ENCODE assay signal across 11 mouse cellular contexts in genomic region chr8:35228449-35228848, GRCm38 (mm10).
DNase-seq lines count a peak whose midpoint lies in the region; ATAC-seq and TF ChIP-seq lines count a peak whose summit lies in the region.
"Had no signal": no experiment of that assay in that cellular context is flagged by ENCODE, and none has a peak within 500 bp of the region (broad histone marks: within the 10 kb centered on the region; RNA-seq: fewer than 3 reads in every experiment).

No protein-coding gene starts in this region.

- peak; percentile 16 for TF ChIP-seq CTCF in heart, postnatal 0 days (IDR thresholded peaks at IDR 0.05; ENCODE audit: low read depth)
- peak; percentile 56; the same call in 1 of the 2 replicates for TF ChIP-seq CTCF in testis, adult 2 months (IDR thresholded peaks at IDR 0.05; ENCODE audit: control insufficient read depth, insufficient read depth, insufficient replicate concordance, low read depth, low read length)

- H3K27me3 ChIP-seq in heart, postnatal 0 days (ENCODE audit: control insufficient read depth, insufficient read depth, low read length), result no peaks in the 10 kb centered on the region
- H3K27me3 ChIP-seq in testis, adult 2 months (ENCODE audit: control insufficient read depth, insufficient read depth, low read length), result no peaks in the 10 kb centered on the region
- H3K27me3 ChIP-seq: heart, embryonic 12.5 days had no signal

- DNase-seq in heart, postnatal 0 days (ENCODE audit: low spot score), result no peak
- DNase-seq in heart, adult 11 months, result no peak
- no peak for DNase-seq in testis, postnatal 14 days (ENCODE audit: low spot score)
- DNase-seq in lung, postnatal 14 days, result peak; percentile 15
- peak; percentile 66 for DNase-seq in thymus, postnatal 4 days
- no peak for DNase-seq in kidney, postnatal 4 days
- DNase-seq in kidney, postnatal 14 days, result no peak
- DNase-seq: lung, embryonic 14.5 days had no signal

- H3K4me1 ChIP-seq in heart, postnatal 0 days (ENCODE audit: control insufficient read depth, insufficient read depth), result peaks cover 3% of the 10 kb centered on the region
- no peaks in the 10 kb centered on the region; the same call in 1 of the 2 replicates for H3K4me1 ChIP-seq in testis, adult 2 months (ENCODE audit: control insufficient read depth, insufficient read depth, low read length)

- no peaks in the 10 kb centered on the region for H3K9me3 ChIP-seq in heart, postnatal 0 days (replicated peaks; ENCODE audit: control insufficient read depth, low read length)
- H3K9me3 ChIP-seq: heart, embryonic 12.5 days had no signal

- TF ChIP-seq POLR2A in testis, adult 2 months (IDR thresholded peaks at IDR 0.05; ENCODE audit: control insufficient read depth, low read depth, low read length), result no peak

- 76% methylated on average over 7 of the region's 7 CpGs for WGBS in heart, postnatal 0 days

- no peaks in the 10 kb centered on the region for H3K36me3 ChIP-seq in heart, postnatal 0 days (replicated peaks; ENCODE audit: control insufficient read depth, insufficient read depth, low read length)
- H3K36me3 ChIP-seq in testis, adult 2 months (ENCODE audit: control insufficient read depth, insufficient read depth, low read length), result no peaks in the 10 kb centered on the region
- H3K36me3 ChIP-seq: heart, embryonic 12.5 days had no signal

- H3K4me3 ChIP-seq in heart, postnatal 0 days (ENCODE audit: low read depth, low read length), result no peak overlapping the region
- H3K4me3 ChIP-seq in testis, adult 2 months (ENCODE audit: control insufficient read depth, low read depth, low read length), result no peak overlapping the region
- H3K4me3 ChIP-seq: heart, embryonic 12.5 days had no signal

- no peak for ATAC-seq in heart, postnatal 0 days (ENCODE audit: insufficient read depth, low read depth)
- ATAC-seq: inflammation-experienced regulatory T-cells, adult 6 months had no signal

- no peak for TF ChIP-seq EP300 in heart, postnatal 0 days (IDR thresholded peaks at IDR 0.05; ENCODE audit: low read depth)

- H3K27ac ChIP-seq in heart, postnatal 0 days (ENCODE audit: low read depth), result no peak overlapping the region
- no peak overlapping the region for H3K27ac ChIP-seq in testis, adult 2 months (ENCODE audit: control insufficient read depth, insufficient read depth, low read depth, low read length)

- no peak overlapping the region for H3K4me2 ChIP-seq in heart, postnatal 0 days (ENCODE audit: low read depth, low read length)
- H3K4me2 ChIP-seq: heart, embryonic 12.5 days; lung, embryonic 14.5 days had no signal

- H3K9ac ChIP-seq in heart, postnatal 0 days (replicated peaks; ENCODE audit: low read depth, low read length), result no peak overlapping the region
- H3K9ac ChIP-seq: heart, embryonic 12.5 days; lung, embryonic 14.5 days had no signal

Comparison
In these comparisons a context has a peak if more than half of its experiments do, and no peak if none do; other contexts are left out.
1. DNase-seq: peak in lung, postnatal 14 days (single experiment) and thymus, postnatal 4 days (single experiment); none in heart, postnatal 0 days (single experiment), heart, adult 11 months (single experiment), testis, postnatal 14 days (single experiment), kidney, postnatal 4 days (0 of 2) and kidney, postnatal 14 days (single experiment).